Mouse (Mus musculus) limb, embryonic 15.5 days (tissue): ENCODE measurements around the gene Fkbp8. TPM values are rescaled to one million over a fixed set of nuclear protein-coding genes. Genes with fewer than 3 reads are reported as not detected.
"Not testable (repeated sequence)": the region's sequence is repeated elsewhere in the genome, so short reads cannot be mapped to it uniquely, and the experiment has no call there.

Source experiments
- ATAC-seq: fragments of 200-750 bp; cut with Nextera tagmentation; 2 replicates; pipeline ENCODE4 v1.8.0; 2017; ENCODE audit warnings: low read depth, moderate TSS enrichment; ENCODE audit not compliant: insufficient number of reproducible peaks, low FRiP score, low TSS enrichment
- H3K27ac ChIP-seq: fragments of 300-500 bp; sonication (generic); 2 replicates; pipeline ENCODE4 v1.5.1; 2015; ENCODE audit warnings: moderate library complexity, mild to moderate bottlenecking, inconsistent platforms
- H3K27me3 ChIP-seq: fragments of 300-500 bp; sonication (generic); 2 replicates; pipeline ENCODE4 v1.6.1; 2015; ENCODE audit warnings: inconsistent platforms
- H3K36me3 ChIP-seq: fragments of 300-500 bp; sonication (generic); 2 replicates; pipeline ENCODE4 v1.6.1; 2015; ENCODE audit warnings: inconsistent platforms
- H3K4me1 ChIP-seq: fragments of 300-500 bp; sonication (generic); 2 replicates; pipeline ENCODE4 v1.6.1; 2015; ENCODE audit warnings: inconsistent platforms
- H3K4me2 ChIP-seq: fragments of 300-500 bp; sonication (generic); 2 replicates; pipeline ENCODE4 v1.6.1; 2015; ENCODE audit warnings: mild to moderate bottlenecking, inconsistent platforms
- H3K4me3 ChIP-seq: fragments of 300-500 bp; sonication (generic); 2 replicates; pipeline ENCODE4 v1.5.1; 2015; ENCODE audit warnings: mild to moderate bottlenecking, inconsistent platforms
- H3K9ac ChIP-seq: fragments of 300-500 bp; sonication (generic); 2 replicates; pipeline ENCODE4 v1.6.1; 2015; ENCODE audit warnings: inconsistent platforms
- H3K9me3 ChIP-seq: fragments of 300-500 bp; sonication (generic); 2 replicates; pipeline ENCODE4 v1.6.1; 2016; ENCODE audit warnings: inconsistent platforms
- WGBS: fragments of 180-500 bp; shearing (Covaris S2); methylation state at CpG from one replicate; pipeline ENCODE4 v1.1.7; 2015; 5-methylcytosine and 5-hydroxymethylcytosine counted together
- polyA plus RNA-seq: library from polyadenylated mRNA; unstranded; fragments of >200 nt; fragmentation: Nextera tagmentation; extraction: Ambion mirVana; gene quantifications from 2 replicates; pipeline ENCODE4 v1.2.1, GENCODE M21; 2015

The Fkbp8 gene
- polyA plus RNA-seq, 1 experiment from 2014 or later: 274 TPM

DNA sequence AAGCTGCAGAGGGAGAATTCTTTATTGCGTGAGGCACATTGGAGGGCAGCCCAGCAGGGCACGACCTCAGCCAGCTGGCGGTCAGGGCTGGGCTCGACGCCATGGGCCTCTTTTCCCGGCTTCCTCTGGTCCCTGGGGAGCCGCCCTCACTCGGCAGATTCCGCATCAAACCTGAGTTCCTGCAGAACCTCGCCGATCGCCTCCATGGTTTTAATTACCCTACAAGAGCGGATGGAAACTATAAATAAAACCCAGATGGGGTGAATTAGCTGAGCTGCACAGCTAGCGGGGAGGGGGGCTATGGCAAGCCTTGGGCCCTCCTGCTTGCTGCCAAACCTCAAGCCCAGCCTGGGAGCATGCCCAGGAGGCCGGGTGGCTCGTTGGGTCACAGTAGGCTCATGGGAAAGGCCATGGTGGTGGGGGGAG lies 23.2 kb upstream of the Fkbp8 start:
- Histone ChIP-seq H3K4me2 (peak overlapping the region; percentile 36), H3K27me3 (peaks cover 35% of the 10 kb centered on the region), H3K9ac (no peak overlapping the region), H3K4me3 (no peak overlapping the region), H3K4me1 (peaks cover 78% of the 10 kb centered on the region), H3K36me3 (peaks cover 22% of the 10 kb centered on the region), H3K9me3 (no peaks in the 10 kb centered on the region), H3K27ac (peak overlapping the region; percentile 73)
- WGBS: 23% methylated on average over 16 of the region's 16 CpGs
- peak; percentile 18; the same call in 1 of the 2 replicates for ATAC-seq

DNA sequence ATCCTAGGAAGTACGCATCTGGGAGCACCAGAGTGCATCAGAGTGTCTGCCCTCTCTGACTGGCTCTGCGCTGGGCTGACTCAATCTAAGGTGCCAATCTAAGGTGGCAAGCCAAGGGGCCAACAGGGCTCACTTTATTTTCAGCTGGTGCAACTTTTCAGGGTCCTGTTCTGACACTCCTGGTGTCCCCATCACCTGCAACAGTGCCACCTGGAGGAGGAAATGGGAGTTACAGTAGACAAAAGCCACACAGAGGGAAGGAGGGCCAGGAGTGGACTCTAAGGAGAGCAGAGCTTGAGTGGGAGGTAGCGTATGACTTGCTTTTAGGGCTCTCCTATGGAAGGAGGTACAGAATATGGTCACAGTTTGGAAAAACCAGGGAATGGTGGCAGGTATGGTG lies 22.7 kb upstream of the Fkbp8 start:
- 59% methylated on average over 3 of the region's 3 CpGs for WGBS
- H3K27ac ChIP-seq: peak overlapping the region; percentile 73
- no peak for ATAC-seq

DNA sequence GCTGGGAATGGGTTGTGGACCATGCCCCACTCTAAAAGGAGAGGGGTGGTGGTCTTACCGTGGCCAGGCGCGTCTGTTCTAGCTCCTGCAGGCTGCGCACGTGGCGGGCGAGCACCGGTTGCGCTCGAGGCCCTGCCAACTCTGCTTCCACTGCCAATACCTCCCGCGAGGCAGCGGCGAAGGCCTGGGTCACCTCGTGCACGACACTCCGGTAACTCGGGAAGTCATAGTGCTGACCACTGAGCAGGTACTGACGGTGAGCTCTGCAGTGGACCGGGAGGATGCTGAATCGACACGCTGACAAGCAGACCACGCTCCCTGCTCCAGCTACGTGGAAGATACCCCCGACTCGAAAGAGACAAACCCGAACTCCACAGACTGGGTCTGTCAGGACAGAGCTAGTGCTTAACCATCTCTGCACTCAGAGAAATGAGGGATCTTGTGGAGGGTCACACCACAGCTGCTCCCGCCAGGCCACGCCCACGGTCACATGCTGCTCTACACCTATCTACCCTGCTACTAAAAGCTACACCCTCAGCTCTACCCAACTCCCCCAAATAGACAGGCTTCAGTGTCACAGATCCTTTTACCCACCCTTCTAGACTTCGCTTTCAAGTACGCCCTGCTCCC lies 21.7 kb upstream of the Fkbp8 start:
- no peaks in the 10 kb centered on the region for H3K9me3 ChIP-seq
- H3K4me2 ChIP-seq: peak overlapping the region; percentile 81
- 32% methylated on average over 32 of the region's 32 CpGs for WGBS
- ATAC-seq: peak; percentile 1; the same call in 1 of the 2 replicates
- H3K9ac ChIP-seq: peak overlapping the region; percentile 82
- peak overlapping the region; percentile 96 for H3K27ac ChIP-seq
- H3K4me1 ChIP-seq: peaks cover 69% of the 10 kb centered on the region
- peak overlapping the region; percentile 76 for H3K4me3 ChIP-seq
- H3K36me3 ChIP-seq: peaks cover 22% of the 10 kb centered on the region
- peaks cover 20% of the 10 kb centered on the region for H3K27me3 ChIP-seq

More for the DNA sequence above, 22.7 kb upstream of the Fkbp8 start:
- peak overlapping the region; percentile 81; the same call in 1 of the 2 replicates for H3K4me2 ChIP-seq
- peaks cover 22% of the 10 kb centered on the region for H3K36me3 ChIP-seq
- H3K9ac ChIP-seq: no peak overlapping the region
- H3K27me3 ChIP-seq: peaks cover 30% of the 10 kb centered on the region
- H3K9me3 ChIP-seq: no peaks in the 10 kb centered on the region
- H3K4me3 ChIP-seq: peak overlapping the region; percentile 76
- H3K4me1 ChIP-seq: peaks cover 77% of the 10 kb centered on the region

DNA sequence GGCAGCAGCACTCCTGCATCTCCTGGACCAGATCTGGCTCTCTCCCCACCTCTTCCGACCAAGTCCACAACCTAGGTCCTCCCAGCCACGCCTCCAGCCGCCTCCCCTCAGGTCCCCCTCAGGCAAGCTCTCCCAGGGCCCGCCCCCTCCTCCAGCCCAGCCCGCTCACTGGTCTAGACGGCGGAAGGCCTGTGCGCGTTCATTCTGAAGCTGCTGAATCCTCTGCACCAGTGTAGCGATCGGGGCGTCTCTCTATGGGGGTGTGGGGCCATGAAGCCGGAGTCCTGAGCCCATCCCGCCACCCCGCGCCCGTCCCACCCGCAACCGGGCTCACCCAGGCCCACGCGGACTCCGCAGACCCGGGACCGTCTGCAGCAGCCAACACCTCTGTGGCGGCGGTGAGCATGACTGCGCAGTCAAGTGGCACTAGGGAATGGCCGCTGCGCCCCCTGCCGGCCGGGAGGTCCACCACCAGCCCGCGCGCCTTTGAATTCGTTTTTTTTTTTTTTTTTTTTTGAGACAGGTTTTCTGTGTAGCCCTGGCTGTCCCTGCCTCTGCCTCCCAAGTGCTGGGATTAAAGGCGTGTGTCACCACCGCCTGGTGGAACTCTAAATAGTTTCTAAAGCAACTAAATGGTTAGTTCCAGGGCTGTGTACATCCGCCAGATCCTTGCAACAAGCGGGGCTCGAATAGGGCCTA lies 21.0 kb upstream of the Fkbp8 start, which contains the start of gene Rex1bd:
Gene Rex1bd, minus strand, starts transcription at position 425 of the 699 bp plus-strand sequence.
- ATAC-seq: peak; percentile 86
- Histone ChIP-seq H3K27me3 (peaks cover 14% of the 10 kb centered on the region), H3K9ac (peak within 1 kb of the TSS; percentile 82), H3K4me2 (peak within 1 kb of the TSS; percentile 81), H3K36me3 (peaks cover 22% of the 10 kb centered on the region), H3K27ac (peak within 1 kb of the TSS; percentile 96), H3K4me3 (peak within 1 kb of the TSS; percentile 76), H3K9me3 (no peaks in the 10 kb centered on the region), H3K4me1 (peaks cover 63% of the 10 kb centered on the region)
- WGBS: 2% methylated on average over 40 of the region's 40 CpGs

DNA sequence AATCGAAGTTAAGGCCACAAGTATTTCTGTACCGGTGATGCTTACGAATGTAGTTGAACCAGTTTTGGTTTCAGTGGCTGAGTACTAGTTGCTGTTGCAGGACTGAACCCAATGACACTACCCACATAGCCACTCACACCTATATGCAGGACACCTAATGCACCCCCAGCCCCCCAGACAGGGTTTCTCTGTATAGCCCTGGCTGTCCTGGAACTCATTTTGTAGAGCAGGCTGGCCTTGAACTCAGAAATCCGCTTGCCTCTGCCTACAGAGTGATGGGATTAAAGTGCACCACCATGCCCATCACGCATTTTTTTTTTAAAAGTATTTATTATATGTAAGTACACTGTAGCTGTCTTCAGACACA lies 20.5 kb upstream of the Fkbp8 start:
- peaks cover 63% of the 10 kb centered on the region for H3K4me1 ChIP-seq
- H3K27me3 ChIP-seq: peaks cover 9% of the 10 kb centered on the region
- 57% methylated on average over 5 of the region's 5 CpGs for WGBS
- no peak overlapping the region for H3K4me2 ChIP-seq
- ATAC-seq: no peak
- H3K9me3 ChIP-seq: no peaks in the 10 kb centered on the region
- peak overlapping the region; percentile 96 for H3K27ac ChIP-seq
- H3K4me3 ChIP-seq: peak overlapping the region; percentile 76
- no peak overlapping the region for H3K9ac ChIP-seq
- peaks cover 22% of the 10 kb centered on the region for H3K36me3 ChIP-seq

DNA sequence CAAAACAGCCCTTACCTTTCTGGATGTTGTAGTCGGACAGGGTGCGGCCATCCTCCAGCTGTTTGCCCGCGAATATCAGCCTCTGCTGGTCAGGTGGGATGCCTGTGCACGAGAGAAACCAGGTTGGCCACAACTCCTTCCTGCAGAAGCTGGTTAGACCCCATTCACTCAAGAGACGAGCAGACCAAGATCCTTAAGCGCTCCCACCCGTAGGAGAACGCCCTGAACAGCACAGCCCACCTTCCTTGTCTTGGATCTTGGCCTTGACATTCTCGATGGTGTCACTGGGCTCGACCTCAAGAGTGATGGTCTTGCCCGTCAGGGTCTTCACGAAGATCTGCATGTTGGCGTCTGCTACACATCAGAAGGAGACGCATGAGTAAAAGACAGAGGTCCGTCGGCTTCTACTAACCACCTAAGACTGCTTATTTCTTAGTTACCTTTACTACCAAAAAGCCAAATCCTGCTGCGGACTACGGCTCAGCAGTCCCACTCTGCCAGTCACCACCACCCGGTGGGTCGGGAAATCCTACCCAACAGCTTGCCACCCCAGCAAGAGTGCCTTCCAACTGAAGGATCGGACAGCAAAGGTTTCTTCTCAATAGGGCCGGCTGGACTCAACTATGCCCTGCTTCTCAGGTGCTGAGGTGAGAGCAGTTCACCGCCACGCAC lies 18.1 kb upstream of the Fkbp8 start:
- Histone ChIP-seq H3K27me3 (no peaks in the 10 kb centered on the region), H3K9ac (peak overlapping the region; percentile 99), H3K4me3 (peak overlapping the region; percentile 99), H3K27ac (peak overlapping the region; percentile 98), H3K9me3 (no peaks in the 10 kb centered on the region), H3K4me2 (peak overlapping the region; percentile 65), H3K36me3 (peaks cover 35% of the 10 kb centered on the region), H3K4me1 (peaks cover 51% of the 10 kb centered on the region)
- ATAC-seq: no peak
- 9% methylated on average over 25 of the region's 25 CpGs for WGBS

DNA sequence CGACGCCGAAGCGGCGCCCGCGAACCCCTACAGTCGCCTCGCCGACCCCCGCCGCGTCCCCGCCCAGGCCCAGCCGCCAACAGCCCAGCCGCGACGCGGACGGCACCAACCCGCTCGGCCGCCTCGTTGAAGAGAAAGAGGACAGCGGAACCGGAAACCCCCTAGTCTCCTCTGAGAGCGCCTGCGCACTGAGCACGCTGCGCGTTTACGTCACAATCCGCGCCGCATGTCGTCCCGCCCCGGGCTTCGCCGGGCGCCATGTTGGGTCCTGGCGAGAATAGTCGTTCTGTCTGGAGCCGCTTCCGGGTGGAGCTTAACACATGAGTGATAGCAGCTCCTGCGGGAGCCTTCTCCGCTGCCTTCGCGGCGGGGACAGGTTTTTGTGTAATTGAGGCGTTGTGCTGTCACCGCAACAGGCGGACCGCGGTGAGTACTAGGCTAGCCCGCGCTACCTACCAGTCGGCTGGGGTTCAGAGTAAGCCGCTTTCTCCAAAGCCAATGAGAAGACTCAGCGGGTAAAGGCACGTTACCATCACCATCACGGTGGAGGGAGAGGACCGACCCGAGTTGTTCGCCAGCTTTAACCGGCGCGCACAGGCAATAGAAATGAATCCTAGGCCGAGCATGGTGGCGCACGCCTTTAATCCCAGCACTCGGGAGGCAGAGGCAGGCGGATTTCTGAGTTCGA lies 17.2 kb upstream of the Fkbp8 start, which contains the start of gene Uba52:
Gene Uba52, minus strand, starts transcription at position 574 of the 688 bp plus-strand sequence.
- peak; percentile 83 for ATAC-seq
- Histone ChIP-seq H3K4me3 (peak within 1 kb of the TSS; percentile 99), H3K9me3 (no peaks in the 10 kb centered on the region), H3K36me3 (peaks cover 42% of the 10 kb centered on the region), H3K27me3 (no peaks in the 10 kb centered on the region), H3K9ac (peak within 1 kb of the TSS; percentile 99), H3K4me2 (peak within 1 kb of the TSS; percentile 65), H3K27ac (peak within 1 kb of the TSS; percentile 98), H3K4me1 (peaks cover 42% of the 10 kb centered on the region)
- WGBS: under 1% methylated on average over 73 of the region's 74 CpGs

DNA sequence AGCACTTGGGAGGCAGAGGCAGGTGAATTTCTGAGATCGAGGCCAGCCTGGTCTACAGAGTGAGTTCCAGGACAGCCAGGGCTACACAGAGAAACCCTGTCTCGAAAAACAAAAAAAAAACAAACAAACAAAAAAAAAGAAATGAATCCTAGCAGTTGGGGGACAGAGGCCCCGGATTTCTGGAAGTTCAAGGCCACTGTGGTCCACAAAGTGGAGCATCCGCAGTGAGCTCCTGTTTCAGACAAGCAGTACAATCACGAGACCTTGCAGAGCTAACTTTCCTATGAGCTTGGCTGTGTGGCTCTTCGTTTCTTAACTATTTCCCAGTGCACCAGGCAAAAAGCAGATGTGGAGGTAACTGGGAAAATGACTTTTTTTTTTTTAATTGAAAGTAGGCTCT lies 16.4 kb upstream of the Fkbp8 start:
- WGBS: 87% methylated on average over 6 of the region's 6 CpGs
- not testable (repeated sequence) for H3K27ac ChIP-seq

DNA sequence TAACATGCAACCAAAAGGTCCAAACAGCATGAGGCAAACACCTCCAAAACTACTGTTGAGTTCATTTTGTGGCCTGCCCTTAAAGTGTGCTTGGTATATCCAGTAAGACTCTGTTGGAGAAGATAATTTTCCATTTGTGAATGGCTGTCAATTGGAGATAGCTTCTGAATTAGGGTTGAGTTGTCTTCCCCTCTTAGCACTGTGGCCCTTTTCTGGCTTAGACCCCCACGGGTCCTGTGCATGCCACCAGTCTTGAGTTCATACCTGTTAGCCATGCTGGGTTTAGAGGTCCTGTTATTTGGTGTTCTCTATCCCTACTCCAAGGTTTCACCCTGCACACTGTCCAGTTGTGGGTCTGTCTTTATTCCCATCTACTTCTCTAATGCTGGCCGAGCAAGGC lies 15.8 kb upstream of the Fkbp8 start:
- Histone ChIP-seq H3K4me1 (peaks cover 33% of the 10 kb centered on the region), H3K4me2 (no peak overlapping the region), H3K27me3 (no peaks in the 10 kb centered on the region), H3K9ac (no peak overlapping the region), H3K9me3 (no peaks in the 10 kb centered on the region), H3K4me3 (no peak overlapping the region), H3K27ac (no peak overlapping the region), H3K36me3 (peaks cover 49% of the 10 kb centered on the region)
- no peak for ATAC-seq
- WGBS: 95% methylated on average over 2 of the region's 2 CpGs

More for the DNA sequence above, 16.4 kb upstream of the Fkbp8 start:
- peaks cover 34% of the 10 kb centered on the region for H3K4me1 ChIP-seq
- H3K27me3 ChIP-seq, ATAC-seq, H3K9me3 ChIP-seq, H3K9ac ChIP-seq: not testable (repeated sequence)
- peak overlapping the region; percentile 65 for H3K4me2 ChIP-seq
- peak overlapping the region; percentile 99 for H3K4me3 ChIP-seq
- peaks cover 43% of the 10 kb centered on the region for H3K36me3 ChIP-seq

DNA sequence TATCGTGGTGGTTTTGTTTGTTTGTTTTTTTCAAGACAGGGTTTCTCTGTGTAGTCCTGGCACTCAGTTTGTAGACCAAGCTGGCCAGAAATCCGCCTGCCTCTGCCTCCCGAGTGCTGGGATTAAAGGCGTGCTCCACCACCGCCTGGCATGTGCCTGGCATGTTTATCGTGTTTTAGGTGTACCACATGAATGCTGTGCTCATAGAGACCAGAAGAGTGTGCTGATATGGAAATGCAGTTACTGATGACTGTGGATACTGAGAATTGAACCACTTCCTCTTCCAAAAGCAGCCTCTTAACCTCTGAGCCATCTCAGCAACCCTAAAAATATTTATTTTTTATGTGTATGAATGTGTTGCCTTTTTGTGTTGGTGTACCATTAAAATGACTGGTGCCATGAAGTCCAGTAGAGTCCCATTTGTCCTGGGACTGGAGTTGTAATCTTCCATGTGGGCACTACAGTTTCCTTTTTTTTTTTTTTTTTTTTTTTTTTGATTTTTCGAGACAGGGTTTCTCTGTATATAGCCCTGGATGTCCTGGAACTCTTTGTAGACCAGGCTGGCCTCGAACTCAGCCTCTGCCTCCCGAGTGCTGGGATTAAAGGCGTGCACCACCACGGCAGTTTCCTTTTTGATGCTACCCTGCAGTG lies 15.1 kb upstream of the Fkbp8 start:
- no peaks in the 10 kb centered on the region for H3K9me3 ChIP-seq
- H3K27me3 ChIP-seq: no peaks in the 10 kb centered on the region
- H3K36me3 ChIP-seq: peaks cover 44% of the 10 kb centered on the region
- 91% methylated on average over 11 of the region's 11 CpGs for WGBS
- H3K4me3 ChIP-seq: no peak overlapping the region
- no peak overlapping the region for H3K9ac ChIP-seq
- no peak overlapping the region for H3K27ac ChIP-seq
- peaks cover 30% of the 10 kb centered on the region for H3K4me1 ChIP-seq
- no peak overlapping the region for H3K4me2 ChIP-seq
- ATAC-seq: no peak

DNA sequence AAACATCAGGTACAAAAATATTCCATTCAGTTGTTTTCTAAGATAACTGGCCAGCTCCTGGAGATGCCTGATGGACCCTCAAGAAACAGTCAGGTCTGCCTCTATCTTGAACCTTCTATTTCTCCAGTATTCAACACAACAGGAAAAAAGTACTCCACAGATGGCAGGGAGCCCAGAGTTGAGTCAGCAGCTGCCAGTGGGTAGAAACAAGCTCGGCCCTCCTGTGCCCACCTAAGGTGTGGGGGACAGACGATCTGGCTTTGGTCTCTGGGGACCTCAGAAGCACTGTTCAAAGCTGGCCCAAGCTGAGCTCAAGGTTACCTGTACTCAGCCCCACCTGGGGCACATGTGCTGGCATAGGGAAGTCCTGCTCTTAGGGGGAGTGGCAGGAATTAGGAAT lies 14.1 kb upstream of the Fkbp8 start:
- H3K27ac ChIP-seq: no peak overlapping the region; the same call in 1 of the 2 replicates
- no peaks in the 10 kb centered on the region for H3K9me3 ChIP-seq
- no peak overlapping the region for H3K4me2 ChIP-seq
- H3K27me3 ChIP-seq: no peaks in the 10 kb centered on the region
- no peak overlapping the region for H3K4me3 ChIP-seq
- ATAC-seq: no peak
- H3K36me3 ChIP-seq: peaks cover 45% of the 10 kb centered on the region
- 44% methylated on average over 2 of the region's 2 CpGs for WGBS
- peaks cover 29% of the 10 kb centered on the region for H3K4me1 ChIP-seq
- H3K9ac ChIP-seq: no peak overlapping the region
